Mouse (Mus musculus) embryo, embryonic 10 days (tissue): ENCODE data around the gene Defa21.
"Not testable (repeated sequence)": the region's sequence is repeated elsewhere in the genome, so short reads cannot be mapped to it uniquely, and the experiment has no call there.

ENCODE experiments used
- DNase-seq: peaks from one replicate; pipeline ENCODE4 v3.0.0-alpha.2; 2015; ENCODE audit warnings: low spot score

Gene Defa21

GRCm38 (mm10) chr8:21025245-21025644 is at the start of gene Defa21:
TSS of gene Defa21 (plus strand) at chr8:21025545.
- not testable (repeated sequence) for DNase-seq

GRCm38 (mm10) chr8:20979846-20980245 is 45.5 kb upstream of the Defa21 start:
- DNase-seq, result no peak

- DNase-seq, result not testable (repeated sequence)
These were observed 31.3 kb upstream of the Defa21 start for GRCm38 (mm10) chr8:20994042-20994441.

- no peak for DNase-seq
These were observed 28.6 kb upstream of the Defa21 start for GRCm38 (mm10) chr8:20996776-20997175.

- DNase-seq, result no peak
These were observed 28.1 kb upstream of the Defa21 start for GRCm38 (mm10) chr8:20997291-20997690.

GRCm38 (mm10) chr8:21001171-21001570 is 24.2 kb upstream of the Defa21 start:
- DNase-seq, result peak; percentile 55

GRCm38 (mm10) chr8:21006801-21007200 is 18.5 kb upstream of the Defa21 start:
- DNase-seq, result no peak

- not testable (repeated sequence) for DNase-seq
These were observed 16.8 kb upstream of the Defa21 start for GRCm38 (mm10) chr8:21008578-21008977.

GRCm38 (mm10) chr8:21010548-21010947 is 14.8 kb upstream of the Defa21 start:
- not testable (repeated sequence) for DNase-seq

GRCm38 (mm10) chr8:21054747-21055146 is 29.4 kb downstream of the Defa21 start, which contains the start of gene Defa23:
TSS of gene Defa23 (plus strand) at chr8:21055047.
- not testable (repeated sequence) for DNase-seq

- DNase-seq, result not testable (repeated sequence)
These were observed 39.4 kb downstream of the Defa21 start, which contains the start of gene Defa35 for GRCm38 (mm10) chr8:21064738-21065137. TSS of gene Defa35 (plus strand) at chr8:21065038.
